Comparison of ENCODE assay signal across 8 mouse cellular contexts in genomic region chr6:81987010-81987409, GRCm38 (mm10). TPM values are rescaled to one million over a fixed set of nuclear protein-coding genes. Genes with fewer than 3 reads are reported as not detected.
DNase-seq lines count a peak whose midpoint lies in the region; ATAC-seq and TF ChIP-seq lines count a peak whose summit lies in the region.

No protein-coding gene starts in this region.

- H3K4me2 ChIP-seq in forebrain, embryonic 16.5 days (ENCODE audit: low read length), result no peak overlapping the region
- H3K4me2 ChIP-seq in lung, embryonic 15.5 days, result no peak overlapping the region

- in situ Hi-C loops in ES-E14 (cut with MboI; ENCODE audit: low sequenced_read_pairs in 2 of 2, unreplicated experiment in 2 of 2), result loop anchor here (10.0 to 25.0 kb wide), 4 partner anchors 128 to 900 kb away; no protein-coding TSS in a partner anchor

- peak; percentile 60 for ATAC-seq in cerebellum, adult (ENCODE audit: insufficient number of reproducible peaks, low FRiP score, low TSS enrichment)
- ATAC-seq in forebrain, embryonic 16.5 days, result peak; percentile 60
- peak; percentile 85 to 96 for ATAC-seq in hematopoietic stem cell, adult 5-6 weeks (replicated peaks in 1 of 2; ENCODE audit: insufficient read depth in 1 of 2, low FRiP score in 2 of 2, low TSS enrichment in 1 of 2, low read depth in 1 of 2, poor library complexity in 2 of 2, severe bottlenecking in 2 of 2)
- peak; percentile 68; the same call in 1 of the 2 replicates for ATAC-seq in lung, embryonic 15.5 days (ENCODE audit: borderline replicate concordance, extremely low read depth, low FRiP score, low TSS enrichment)

- H3K4me3 ChIP-seq in ES-E14 (ENCODE audit: insufficient read depth in 1 of 2, low read depth in 1 of 2, low read length in 2 of 2, poor library complexity in 1 of 2, severe bottlenecking in 1 of 2), result no peak overlapping the region
- H3K4me3 ChIP-seq in forebrain, embryonic 16.5 days (replicated peaks; ENCODE audit: low read length), result no peak overlapping the region
- H3K4me3 ChIP-seq in layer of hippocampus, adult 2 months, result no peak overlapping the region
- H3K4me3 ChIP-seq in lung, embryonic 15.5 days, result no peak overlapping the region

- H3K9me3 ChIP-seq in ES-E14 (ENCODE audit: control insufficient read depth, insufficient read depth, low read depth, low read length), result no peaks in the 10 kb centered on the region
- H3K9me3 ChIP-seq in forebrain, embryonic 16.5 days (ENCODE audit: control insufficient read depth, low read length), result no peaks in the 10 kb centered on the region
- H3K9me3 ChIP-seq in lung, embryonic 15.5 days, result no peaks in the 10 kb centered on the region

- WGBS in forebrain, embryonic 16.5 days, result 0% methylated on average over 9 of the region's 9 CpGs
- WGBS in lung, embryonic 15.5 days, result 0% methylated on average over 9 of the region's 9 CpGs

- DNase-seq in ES-E14 (ENCODE audit: low read depth, low spot score), result peak; percentile 65
- DNase-seq in layer of hippocampus, adult 2 months (ENCODE audit: low spot score in 2 of 2), result peak; percentile 76 to 84
- peak; percentile 44 for DNase-seq in ovary, postnatal 10 days (ENCODE audit: low spot score)
- DNase-seq in thymus, adult 18-20 months, result peak; percentile 12 to 21

- H3K9ac ChIP-seq in ES-E14 (ENCODE audit: insufficient read depth, low read depth, low read length, poor library complexity, severe bottlenecking), result no peak overlapping the region
- no peak overlapping the region for H3K9ac ChIP-seq in forebrain, embryonic 16.5 days (replicated peaks; ENCODE audit: low read depth, low read length)
- 0 out of 2 replicates have a peak overlapping the region, but pooled peaks have one; percentile 10 for H3K9ac ChIP-seq in lung, embryonic 15.5 days

- no peaks in the 10 kb centered on the region for H3K27me3 ChIP-seq in forebrain, embryonic 16.5 days (replicated peaks; ENCODE audit: control insufficient read depth, insufficient read depth, low read length)
- no peaks in the 10 kb centered on the region for H3K27me3 ChIP-seq in lung, embryonic 15.5 days

- H3K4me1 ChIP-seq in ES-E14 (ENCODE audit: control insufficient read depth in 2 of 2, insufficient read depth in 2 of 2, low read length in 2 of 2, poor library complexity in 1 of 2), result no peaks in the 10 kb centered on the region
- H3K4me1 ChIP-seq in forebrain, embryonic 16.5 days (replicated peaks; ENCODE audit: control insufficient read depth, insufficient read depth, low read length), result peaks cover 8% of the 10 kb centered on the region
- peaks cover 14% of the 10 kb centered on the region for H3K4me1 ChIP-seq in lung, embryonic 15.5 days

- TF ChIP-seq CTCF in layer of hippocampus, adult 2 months (conservative IDR thresholded peaks at IDR 0.05), result peak; percentile 76

- no peak overlapping the region for H3K27ac ChIP-seq in ES-E14 (ENCODE audit: insufficient read depth, low read depth, low read length, poor library complexity, severe bottlenecking)
- no peak overlapping the region for H3K27ac ChIP-seq in forebrain, embryonic 16.5 days (ENCODE audit: low read length)
- peak overlapping the region; percentile 85 for H3K27ac ChIP-seq in layer of hippocampus, adult 2 months
- 0 out of 2 replicates have a peak overlapping the region, but pooled peaks have one; percentile 26 for H3K27ac ChIP-seq in lung, embryonic 15.5 days

- no peaks in the 10 kb centered on the region for H3K36me3 ChIP-seq in ES-E14 (ENCODE audit: control insufficient read depth, insufficient read depth, low read length, poor library complexity, severe bottlenecking)
- H3K36me3 ChIP-seq in forebrain, embryonic 16.5 days (ENCODE audit: control insufficient read depth, insufficient read depth), result no peaks in the 10 kb centered on the region
- no peaks in the 10 kb centered on the region for H3K36me3 ChIP-seq in lung, embryonic 15.5 days

TF ChIP-seq in ES-E14, 5 proteins besides CTCF, POLR2A, EP300 and RAD21:
- no peak for TF ChIP-seq MAFK (IDR thresholded peaks at IDR 0.05; ENCODE audit: insufficient read depth, low read depth, low read length)
- TF ChIP-seq ZC3H11A (IDR thresholded peaks at IDR 0.05; ENCODE audit: borderline replicate concordance, low read depth, low read length), result peak; percentile 34; the same call in 1 of the 2 replicates

RNA-seq across cellular contexts. Expression of gene Mrpl19, which starts 21.3 kb away (rescaled TPM):
- 28.2 and 30.4 TPM in 2 replicates for total RNA-seq in ES-E14 (2012; rRNA removed)
- polyA plus RNA-seq in forebrain, embryonic 16.5 days (2015; fragmentation: Nextera tagmentation; extraction: Ambion mirVana), result 40.0 and 42.3 TPM in 2 replicates
- total RNA-seq in hematopoietic stem cell, adult 5-6 weeks (2017), result 14.0 and 31.5 TPM in 2 replicates
- 10 to 100 TPM; 33.2 to 35.3 TPM for total RNA-seq in layer of hippocampus, adult 2 months (2021)
- polyA plus RNA-seq in lung, embryonic 15.5 days (2015; fragmentation: Nextera tagmentation; extraction: Ambion mirVana), result 33.3 and 39.9 TPM in 2 replicates

RNA-seq across cellular contexts. Expression of gene Eva1a, which starts 53.8 kb away (rescaled TPM):
- total RNA-seq in ES-E14 (2012; rRNA removed), result 3.6 and 4.4 TPM in 2 replicates
- polyA plus RNA-seq in forebrain, embryonic 16.5 days (2015; fragmentation: Nextera tagmentation; extraction: Ambion mirVana), result 0.72 and 1.4 TPM in 2 replicates
- 0.44 TPM in 1 of 2 replicates, not detected in the other for total RNA-seq in hematopoietic stem cell, adult 5-6 weeks (2017)
- total RNA-seq in layer of hippocampus, adult 2 months (2021), result 10 to 100 TPM; 15.3 to 16.8 TPM
- polyA plus RNA-seq in lung, embryonic 15.5 days (2015; fragmentation: Nextera tagmentation; extraction: Ambion mirVana), result 44.7 and 48.4 TPM in 2 replicates

Comparison
In these comparisons a context has a peak if more than half of its experiments do, and no peak if none do; other contexts are left out.
1. DNase-seq: peak in every context shown above with its lines; median percentile 80 in layer of hippocampus, adult 2 months; 65 in ES-E14; 44 in ovary, postnatal 10 days; 16 in thymus, adult 18-20 months.
2. H3K27ac ChIP-seq: peak in layer of hippocampus, adult 2 months (single experiment) and lung, embryonic 15.5 days (single experiment); none in ES-E14 (single experiment) and forebrain, embryonic 16.5 days (single experiment).
3. Peak in every context shown above with its lines, with median percentiles within 50 percentile points of each other: ATAC-seq.